Mouse (Mus musculus): ENCODE measurements around the gene Cdh24. TPM values are rescaled to one million over a fixed set of nuclear protein-coding genes. Genes with fewer than 3 reads are reported as not detected.
A peak's percentile ranks its signal among the peaks of the same experiment; 100 is the strongest.

Cdh24 gene
- total RNA-seq, 2 experiments from 2014 or later: 0.27 to 0.44 TPM

GRCm38 (mm10) chr14:54646455-54646854, 5.3 kb upstream of the Cdh24 start:
- intact Hi-C loops (cut with DNase I): loop anchor here (10.0 kb wide), 1 partner anchor 582 kb away; no protein-coding TSS in a partner anchor
- no peak for DNase-seq

GRCm38 (mm10) chr14:54644294-54644693, 3.1 kb upstream of the Cdh24 start:
- no peak for DNase-seq
- intact Hi-C loops (cut with DNase I): loop anchor here (5.0 to 10.0 kb wide), 3 partner anchors 117 to 579 kb away; no protein-coding TSS in a partner anchor

GRCm38 (mm10) chr14:54643011-54643410, 1.8 kb upstream of the Cdh24 start:
- intact Hi-C loops (cut with DNase I): loop anchor here (5.0 to 10.0 kb wide), 3 partner anchors 116 to 578 kb away; no protein-coding TSS in a partner anchor
- no peak for DNase-seq

GRCm38 (mm10) chr14:54642224-54642944, 1.2 kb upstream of the Cdh24 start:
- intact Hi-C loops (cut with DNase I): loop anchor here (5.0 to 10.0 kb wide), 3 partner anchors 115 to 578 kb away; no protein-coding TSS in a partner anchor
- no peak for DNase-seq

- DNase-seq: no peak
- intact Hi-C loops (cut with DNase I): loop anchor here (1.0 to 10.0 kb wide), 5 partner anchors 58 to 576 kb away; no protein-coding TSS in a partner anchor
Measured at GRCm38 (mm10) chr14:54640946-54641304, 239 bp downstream of the Cdh24 start, which contains the start of gene Gm17606. Gm17606 (plus strand) TSS chr14:54640952.

- DNase-seq: no peak
- intact Hi-C loops (cut with DNase I): loop anchor here (5.0 to 10.0 kb wide), 3 partner anchors 113 to 575 kb away; no protein-coding TSS in a partner anchor
Measured at GRCm38 (mm10) chr14:54640121-54640520, 1.0 kb downstream of the Cdh24 start.

- intact Hi-C loops (cut with DNase I): loop anchor here (2.0 kb wide), 1 partner anchor 17 kb away; the partner anchor contains the start of gene Psmb11
- no peak for DNase-seq
Measured at GRCm38 (mm10) chr14:54638210-54638609, 3.0 kb downstream of the Cdh24 start.

GRCm38 (mm10) chr14:54636954-54637353, 4.2 kb downstream of the Cdh24 start:
- intact Hi-C loops (cut with DNase I): no loop called here

GRCm38 (mm10) chr14:54634182-54634581, 7.0 kb downstream of the Cdh24 start:
- DNase-seq: no peak
- intact Hi-C loops (cut with DNase I): no loop called here

More at GRCm38 (mm10) chr14:54636954-54637353, 4.2 kb downstream of the Cdh24 start:
- DNase-seq: peak; percentile 38 to 65

GRCm38 (mm10) chr14:54632252-54632651, 8.9 kb downstream of the Cdh24 start:
- no peak for DNase-seq

GRCm38 (mm10) chr14:54631240-54631599, 9.9 kb downstream of the Cdh24 start:
- no peak for DNase-seq
- intact Hi-C loops (cut with DNase I): no loop called here

More at GRCm38 (mm10) chr14:54632252-54632651, 8.9 kb downstream of the Cdh24 start:
- intact Hi-C loops (cut with DNase I): no loop called here

GRCm38 (mm10) chr14:54630583-54631239, 10.5 kb downstream of the Cdh24 start:
- DNase-seq: no peak
- intact Hi-C loops (cut with DNase I): no loop called here

- DNase-seq: no peak
- intact Hi-C loops (cut with DNase I): no loop called here
Measured at GRCm38 (mm10) chr14:54629797-54630196, 11.4 kb downstream of the Cdh24 start.

- intact Hi-C loops (cut with DNase I): no loop called here
Measured at GRCm38 (mm10) chr14:54628103-54628502, 13.1 kb downstream of the Cdh24 start.

GRCm38 (mm10) chr14:54624976-54625375, 16.2 kb downstream of the Cdh24 start:
- intact Hi-C loops (cut with DNase I): no loop called here

More at GRCm38 (mm10) chr14:54628103-54628502, 13.1 kb downstream of the Cdh24 start:
- no peak for DNase-seq

GRCm38 (mm10) chr14:54623334-54623733, 17.8 kb downstream of the Cdh24 start:
- DNase-seq: no peak
- intact Hi-C loops (cut with DNase I): no loop called here

More at GRCm38 (mm10) chr14:54624976-54625375, 16.2 kb downstream of the Cdh24 start:
- DNase-seq: no peak

GRCm38 (mm10) chr14:54621133-54621532, 20.0 kb downstream of the Cdh24 start, which contains the start of gene Psmb11:
Psmb11 (plus strand) TSS chr14:54621433.
- no peak for DNase-seq
- intact Hi-C loops (cut with DNase I): loop anchor here (2.0 kb wide), 1 partner anchor 18 kb away; no protein-coding TSS in a partner anchor

GRCm38 (mm10) chr14:54617897-54618365, 23.2 kb downstream of the Cdh24 start, which contains the start of gene Psmb5:
Psmb5 (minus strand) TSS chr14:54618022.
- intact Hi-C loops (cut with DNase I): no loop called here

GRCm38 (mm10) chr14:54617152-54617896, 23.8 kb downstream of the Cdh24 start:
- intact Hi-C loops (cut with DNase I): no loop called here
- no peak for DNase-seq

More at GRCm38 (mm10) chr14:54617897-54618365, 23.2 kb downstream of the Cdh24 start, which contains the start of gene Psmb5:
- DNase-seq: peak; percentile 87 to 93

GRCm38 (mm10) chr14:54616226-54616825, 24.8 kb downstream of the Cdh24 start:
- intact Hi-C loops (cut with DNase I): no loop called here
- no peak for DNase-seq
